Mouse (Mus musculus) forebrain, embryonic 12.5 days (tissue): ENCODE measurements around the gene Repin1. TPM values are rescaled to one million over a fixed set of nuclear protein-coding genes. Genes with fewer than 3 reads are reported as not detected.

Experiments used
- ATAC-seq: fragments of 200-750 bp; cut with Nextera tagmentation; 2 replicates; pipeline ENCODE4 v1.8.0; 2017; ENCODE audit warnings: moderate TSS enrichment; ENCODE audit not compliant: low FRiP score
- H3K27ac ChIP-seq: fragments of 300-500 bp; sonication (generic); 2 replicates; pipeline ENCODE4 v1.5.1; 2016; ENCODE audit warnings: mild to moderate bottlenecking
- H3K27me3 ChIP-seq: fragments of 300-500 bp; sonication (generic); 2 replicates; pipeline ENCODE4 v1.6.1; 2016; ENCODE audit warnings: mild to moderate bottlenecking
- H3K36me3 ChIP-seq: fragments of 300-500 bp; sonication (generic); replicated peaks from 2 replicates; pipeline ENCODE4 v1.6.1; 2016; ENCODE audit warnings: mild to moderate bottlenecking
- H3K4me1 ChIP-seq: fragments of 300-500 bp; sonication (generic); 2 replicates; pipeline ENCODE4 v1.6.1; 2016
- H3K4me2 ChIP-seq: fragments of 300-500 bp; sonication (generic); 2 replicates; pipeline ENCODE4 v1.6.1; 2016; ENCODE audit warnings: mild to moderate bottlenecking, moderate library complexity
- H3K4me3 ChIP-seq: fragments of 300-500 bp; sonication (generic); replicated peaks from 2 replicates; pipeline ENCODE4 v1.5.1; 2016; ENCODE audit warnings: mild to moderate bottlenecking
- H3K9ac ChIP-seq: fragments of 300-500 bp; sonication (generic); 2 replicates; pipeline ENCODE4 v1.6.1; 2016; ENCODE audit warnings: mild to moderate bottlenecking
- H3K9me3 ChIP-seq: fragments of 300-500 bp; sonication (generic); 2 replicates; pipeline ENCODE4 v1.6.1; 2016
- WGBS: fragments of 180-500 bp; shearing (Covaris S2); methylation state at CpG from one replicate; pipeline ENCODE4 v1.1.7; 2016; 5-methylcytosine and 5-hydroxymethylcytosine counted together
- polyA plus RNA-seq: library from polyadenylated mRNA; unstranded; fragments of >200 nt; fragmentation: Nextera tagmentation; extraction: Ambion mirVana; gene quantifications from 2 replicates; pipeline ENCODE4 v1.2.1, GENCODE M21; 2016

Gene Repin1
- polyA plus RNA-seq, 1 experiment from 2014 or later = 46.7 TPM

DNA sequence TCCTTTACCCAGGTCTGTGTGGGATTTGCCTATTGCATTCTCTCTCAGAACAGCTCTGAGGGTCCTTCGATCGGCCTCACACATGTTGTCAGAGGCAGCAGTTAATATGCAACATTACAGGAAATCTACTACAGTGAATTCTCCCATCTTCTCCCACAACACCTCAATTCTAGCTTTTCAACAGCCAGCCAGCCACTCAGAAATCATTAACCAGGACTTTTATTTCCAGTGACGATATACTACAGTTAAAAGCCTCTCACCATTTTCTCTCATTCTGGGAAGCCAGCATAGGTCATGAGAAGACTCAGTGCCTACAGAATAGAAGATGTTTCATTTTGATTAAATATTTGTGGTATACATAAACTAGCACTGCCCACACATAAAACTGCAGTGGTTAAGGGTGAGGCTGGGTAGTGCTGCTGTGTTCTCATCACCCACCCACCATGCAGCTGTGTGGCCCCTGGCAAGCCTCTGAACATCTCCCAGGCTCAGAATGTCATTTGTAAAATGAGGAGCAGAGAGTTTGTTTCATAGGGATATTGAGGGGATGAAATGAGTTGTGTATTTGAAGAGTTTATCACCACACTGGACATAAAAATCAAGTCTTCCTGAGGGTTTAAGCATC lies 2.4 kb upstream of the Repin1 start:
- no peak overlapping the region for H3K9ac ChIP-seq
- H3K36me3 ChIP-seq = peaks cover 12% of the 10 kb centered on the region
- H3K27me3 ChIP-seq = no peaks in the 10 kb centered on the region
- no peak overlapping the region for H3K4me3 ChIP-seq
- no peak for ATAC-seq
- 83% methylated on average over 3 of the region's 3 CpGs for WGBS
- no peak overlapping the region for H3K4me2 ChIP-seq
- no peak overlapping the region for H3K27ac ChIP-seq
- peaks cover 18% of the 10 kb centered on the region for H3K4me1 ChIP-seq
- peaks cover 5% of the 10 kb centered on the region for H3K9me3 ChIP-seq

DNA sequence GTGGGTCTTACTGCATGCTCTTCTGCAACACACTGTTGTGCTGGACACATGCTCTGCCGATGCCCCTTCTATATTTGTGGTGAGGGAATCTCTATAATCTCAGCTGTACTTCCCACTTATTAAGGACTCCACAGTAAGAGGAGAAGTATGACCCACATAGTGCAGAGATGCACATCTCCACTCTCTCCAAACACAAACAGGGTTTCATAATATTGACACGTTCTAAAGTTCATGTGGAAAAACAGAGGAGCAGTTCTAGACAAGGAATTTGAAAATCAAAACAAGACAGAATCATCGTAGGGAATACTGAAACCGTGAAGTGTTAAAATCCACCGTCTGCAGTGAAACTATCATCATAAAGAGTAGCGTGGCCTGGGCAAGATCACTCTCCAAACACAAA lies 1.8 kb upstream of the Repin1 start:
- Histone ChIP-seq H3K9me3 (peaks cover 10% of the 10 kb centered on the region), H3K4me2 (no peak overlapping the region), H3K36me3 (peaks cover 17% of the 10 kb centered on the region), H3K27ac (no peak overlapping the region), H3K4me1 (peaks cover 18% of the 10 kb centered on the region), H3K27me3 (no peaks in the 10 kb centered on the region), H3K4me3 (no peak overlapping the region), H3K9ac (no peak overlapping the region)
- no peak for ATAC-seq
- WGBS = 93% methylated on average over 6 of the region's 6 CpGs

DNA sequence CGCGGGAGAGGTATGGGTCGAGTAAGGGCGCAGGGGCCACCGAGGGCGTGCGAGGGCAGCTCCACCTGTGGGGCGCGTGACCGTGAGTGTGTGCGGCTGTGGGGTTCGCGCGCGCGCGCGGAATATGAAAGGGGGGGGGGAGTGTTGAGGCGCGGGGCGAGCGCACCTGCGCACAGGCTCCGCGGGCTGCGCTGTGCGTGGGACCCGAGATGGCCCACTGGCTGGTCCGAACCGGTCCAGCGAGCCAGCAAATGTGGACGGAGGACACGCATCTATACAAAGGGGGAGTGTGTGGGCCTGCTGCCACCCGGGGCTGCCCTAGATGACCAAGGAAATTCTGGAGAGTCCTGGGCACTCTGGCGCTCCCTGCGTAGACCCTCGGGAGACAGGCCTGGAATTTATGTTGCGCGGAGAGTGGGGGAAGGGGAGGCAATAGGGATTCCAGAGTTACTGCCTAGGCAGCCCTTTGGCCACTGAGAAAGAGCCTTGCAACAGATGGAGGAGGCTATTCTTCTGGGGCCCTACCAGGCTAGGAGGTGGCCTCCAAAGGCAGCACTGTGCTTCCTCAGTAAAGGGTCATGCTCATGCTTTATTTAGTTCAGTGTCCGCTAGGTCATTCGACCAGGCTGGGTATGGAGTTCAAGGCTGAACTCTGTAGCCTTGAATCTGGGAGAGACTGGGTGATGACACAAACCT lies 508 bp downstream of the Repin1 start:
- Histone ChIP-seq H3K36me3 (peaks cover 41% of the 10 kb centered on the region), H3K4me3 (peak overlapping the region; percentile 80), H3K9ac (peak overlapping the region; percentile 92)

DNA sequence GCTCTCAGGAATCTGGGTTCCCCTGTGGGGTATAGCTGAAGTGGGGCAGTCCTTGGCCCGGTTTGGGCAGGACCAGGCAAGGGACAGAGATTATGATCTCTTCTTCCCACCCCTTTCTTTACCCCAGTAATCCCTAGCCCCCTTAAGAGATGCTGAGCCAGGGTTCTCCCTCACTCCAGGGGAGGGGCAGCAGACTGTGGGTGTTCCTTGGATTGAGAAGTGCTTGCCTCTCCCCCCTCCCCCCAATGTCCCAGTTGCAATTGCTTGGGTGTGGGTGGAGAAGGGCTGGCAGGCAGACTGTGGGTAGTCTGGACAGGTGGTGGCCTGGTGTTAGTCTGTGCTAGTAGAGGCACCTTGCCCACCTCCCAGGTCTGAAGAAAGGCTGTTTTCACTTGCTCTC lies 1.6 kb downstream of the Repin1 start:
- peaks cover 18% of the 10 kb centered on the region for H3K4me1 ChIP-seq
- H3K27ac ChIP-seq = no peak overlapping the region
- peaks cover 51% of the 10 kb centered on the region for H3K36me3 ChIP-seq
- peak overlapping the region; percentile 80 for H3K4me3 ChIP-seq
- H3K27me3 ChIP-seq = no peaks in the 10 kb centered on the region
- H3K4me2 ChIP-seq = peak overlapping the region; percentile 70
- H3K9me3 ChIP-seq = peaks cover 21% of the 10 kb centered on the region
- no peak for ATAC-seq
- 43% methylated on average over 1 of the region's 1 CpGs for WGBS
- H3K9ac ChIP-seq = no peak overlapping the region

More for the DNA sequence above, 508 bp downstream of the Repin1 start:
- Histone ChIP-seq H3K9me3 (peaks cover 21% of the 10 kb centered on the region), H3K27me3 (no peaks in the 10 kb centered on the region), H3K27ac (peak overlapping the region; percentile 86), H3K4me1 (peaks cover 18% of the 10 kb centered on the region), H3K4me2 (peak overlapping the region; percentile 70)
- 2% methylated on average over 38 of the region's 41 CpGs for WGBS
- peak; percentile 68 for ATAC-seq

DNA sequence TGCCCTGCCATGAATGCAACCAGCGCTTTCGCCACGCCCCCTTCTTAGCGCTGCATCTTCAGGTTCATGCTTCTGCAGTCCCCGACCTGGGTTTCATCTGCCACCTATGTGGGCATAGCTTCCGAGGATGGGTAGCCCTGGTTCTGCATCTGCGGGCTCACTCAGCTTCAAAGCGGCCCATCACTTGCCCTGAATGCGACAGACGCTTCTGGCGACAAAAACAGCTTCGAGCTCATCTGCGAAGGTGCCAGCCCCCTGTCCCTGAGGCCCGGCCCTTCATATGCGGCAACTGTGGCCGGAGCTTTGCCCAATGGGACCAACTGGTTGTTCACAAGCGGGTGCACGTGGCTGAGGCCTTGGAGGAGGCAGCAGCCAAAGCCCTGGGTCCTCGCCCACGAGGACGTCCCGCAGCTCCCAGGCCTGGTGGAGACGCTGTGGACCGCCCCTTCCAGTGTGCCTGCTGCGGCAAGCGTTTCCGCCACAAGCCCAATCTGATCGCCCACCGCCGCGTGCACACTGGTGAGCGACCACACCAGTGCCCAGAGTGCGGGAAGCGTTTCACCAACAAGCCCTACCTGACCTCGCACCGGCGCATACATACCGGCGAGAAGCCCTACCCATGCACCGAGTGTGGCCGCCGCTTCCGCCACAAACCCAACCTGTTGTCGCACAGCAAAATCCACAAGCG lies 3.0 kb downstream of the Repin1 start:
- Histone ChIP-seq H3K4me2 (no peak overlapping the region), H3K27ac (no peak overlapping the region), H3K4me1 (peaks cover 27% of the 10 kb centered on the region), H3K4me3 (no peak overlapping the region), H3K27me3 (no peaks in the 10 kb centered on the region), H3K9me3 (peaks cover 21% of the 10 kb centered on the region), H3K9ac (no peak overlapping the region), H3K36me3 (peaks cover 51% of the 10 kb centered on the region)
- ATAC-seq = no peak
- 97% methylated on average over 45 of the region's 45 CpGs for WGBS

DNA sequence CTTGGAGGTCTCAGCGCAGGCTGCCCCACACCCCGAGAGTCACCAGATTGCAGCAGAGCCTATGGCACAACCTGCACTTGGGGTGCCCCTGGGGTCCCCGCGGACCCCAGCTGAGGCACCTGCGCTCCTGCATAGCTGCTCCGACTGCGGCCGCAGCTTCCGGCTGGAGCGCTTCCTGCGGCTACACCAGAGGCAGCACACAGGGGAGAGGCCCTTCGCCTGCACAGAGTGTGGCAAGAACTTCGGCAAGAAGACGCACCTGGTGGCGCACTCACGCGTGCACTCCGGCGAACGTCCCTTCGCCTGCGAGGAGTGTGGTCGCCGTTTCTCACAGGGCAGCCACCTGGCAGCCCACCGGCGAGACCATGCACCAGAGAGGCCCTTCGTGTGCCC lies 3.5 kb downstream of the Repin1 start:
- WGBS = 95% methylated on average over 27 of the region's 27 CpGs
- Histone ChIP-seq H3K27me3 (no peaks in the 10 kb centered on the region), H3K27ac (no peak overlapping the region), H3K9me3 (peaks cover 21% of the 10 kb centered on the region), H3K4me3 (no peak overlapping the region), H3K9ac (no peak overlapping the region), H3K36me3 (peaks cover 51% of the 10 kb centered on the region), H3K4me1 (peaks cover 27% of the 10 kb centered on the region), H3K4me2 (no peak overlapping the region)
- no peak for ATAC-seq

DNA sequence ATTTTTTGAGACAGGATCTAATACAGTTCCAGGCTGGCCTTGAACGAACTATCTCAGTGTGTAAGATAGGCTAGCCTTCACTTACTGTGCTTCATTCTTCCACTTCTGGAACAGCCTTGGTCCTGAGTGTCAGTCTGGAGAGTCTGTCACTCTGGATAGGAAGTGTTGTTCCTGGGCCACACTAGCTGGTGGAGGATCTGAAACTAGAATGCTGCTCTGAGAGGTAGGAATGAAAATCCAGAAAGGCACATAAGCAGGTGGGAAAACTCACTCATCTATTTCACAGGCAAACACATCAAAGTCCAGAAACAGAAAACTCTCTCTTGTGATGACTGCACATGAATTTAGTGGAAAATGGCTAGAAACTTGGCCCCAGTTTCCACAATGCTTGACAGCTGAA lies 6.9 kb downstream of the Repin1 start:
- Histone ChIP-seq H3K4me2 (no peak overlapping the region), H3K9me3 (peaks cover 21% of the 10 kb centered on the region), H3K36me3 (peaks cover 46% of the 10 kb centered on the region), H3K4me1 (peaks cover 18% of the 10 kb centered on the region), H3K4me3 (no peak overlapping the region), H3K27me3 (no peaks in the 10 kb centered on the region), H3K9ac (no peak overlapping the region), H3K27ac (peak overlapping the region; percentile 85; the same call in 1 of the 2 replicates)
- WGBS = 92% methylated on average over 1 of the region's 1 CpGs
- no peak for ATAC-seq

DNA sequence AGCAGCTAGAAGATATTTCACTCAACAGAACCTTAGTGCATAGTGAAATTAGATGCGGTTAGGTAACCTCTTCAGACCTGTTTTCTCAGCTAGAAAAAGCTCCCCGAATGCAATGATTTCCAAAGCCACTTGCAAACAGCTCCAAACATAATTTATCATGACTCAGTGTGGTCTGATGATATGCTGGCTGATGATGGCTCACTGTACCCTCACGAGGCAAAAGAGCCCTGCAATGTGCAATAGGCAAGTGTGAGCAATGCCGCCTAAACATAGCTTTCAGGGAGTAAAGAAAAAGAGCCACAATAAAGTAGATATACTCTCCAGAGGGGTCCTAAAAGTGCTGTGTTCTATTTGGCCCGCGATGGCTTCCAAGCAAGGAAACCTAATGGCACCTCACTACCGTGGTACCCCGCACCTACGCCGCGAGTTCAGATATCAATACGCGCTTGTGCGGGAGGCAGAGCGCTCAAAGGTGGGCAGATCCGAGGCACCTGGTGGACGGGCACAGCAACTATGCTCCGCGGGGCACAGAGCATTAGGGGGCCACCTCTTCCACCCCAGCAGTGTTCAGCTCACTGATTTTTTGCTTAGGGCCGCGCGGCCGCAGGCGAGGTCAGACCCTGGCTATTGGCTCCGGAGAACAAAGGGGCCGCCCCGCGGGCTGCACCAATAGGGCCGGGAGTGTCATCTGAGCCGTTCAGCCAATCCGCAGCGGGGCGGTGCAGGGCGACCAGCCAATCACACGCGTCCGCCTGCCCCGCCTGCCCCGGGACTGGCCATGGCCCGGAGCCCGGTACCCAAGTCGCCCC lies 7.8 kb downstream of the Repin1 start, which contains the start of gene Zfp775:
Gene Zfp775 (plus strand): TSS at position 793 of the 809 bp plus-strand sequence.
- Histone ChIP-seq H3K36me3 (peaks cover 37% of the 10 kb centered on the region), H3K4me3 (peak within 1 kb of the TSS; percentile 72), H3K9me3 (peaks cover 15% of the 10 kb centered on the region), H3K9ac (peak within 1 kb of the TSS; percentile 82), H3K4me2 (peak within 1 kb of the TSS; percentile 90), H3K4me1 (peaks cover 18% of the 10 kb centered on the region), H3K27ac (peak within 1 kb of the TSS; percentile 85), H3K27me3 (no peaks in the 10 kb centered on the region)
- peak; percentile 99 for ATAC-seq
- WGBS = 4% methylated on average over 42 of the region's 42 CpGs

DNA sequence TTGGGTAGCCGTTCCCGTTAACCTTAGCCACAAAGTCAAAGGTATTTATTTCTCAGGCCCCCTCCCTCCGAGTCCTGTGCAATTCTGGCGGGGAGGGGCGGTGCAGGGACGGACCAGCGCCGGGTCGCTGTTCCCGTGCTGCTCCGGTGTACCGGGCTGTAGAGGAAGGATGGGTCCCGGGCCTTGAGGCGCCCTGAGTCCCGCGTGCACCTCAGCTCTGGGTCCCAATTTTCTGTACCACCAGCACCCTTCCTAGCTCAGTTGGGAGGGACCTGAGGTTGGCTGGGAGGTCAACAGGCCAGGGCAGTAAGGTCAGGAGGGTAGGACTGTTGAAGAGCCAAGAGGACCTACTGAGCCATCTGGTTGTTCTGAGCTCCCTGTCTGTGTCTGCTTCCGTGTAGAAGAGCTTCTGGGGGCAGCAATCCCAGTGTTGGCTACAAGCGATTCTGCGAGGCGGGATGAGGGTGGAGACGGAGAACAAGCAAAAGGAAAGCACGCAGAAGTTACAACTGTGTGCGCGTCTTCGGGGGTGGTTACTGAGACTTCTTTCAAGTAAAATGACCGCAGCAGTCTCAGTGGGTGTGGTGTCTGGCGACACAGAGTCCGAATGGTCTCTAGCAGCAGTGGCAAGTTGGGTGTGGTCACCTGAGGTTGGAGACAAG lies 8.5 kb downstream of the Repin1 start:
- peaks cover 30% of the 10 kb centered on the region for H3K36me3 ChIP-seq
- 1% methylated on average over 28 of the region's 28 CpGs for WGBS
- H3K27ac ChIP-seq = peak overlapping the region; percentile 80
- H3K4me1 ChIP-seq = peaks cover 18% of the 10 kb centered on the region
- H3K27me3 ChIP-seq = no peaks in the 10 kb centered on the region
- H3K4me3 ChIP-seq = peak overlapping the region; percentile 72
- peak overlapping the region; percentile 82 for H3K9ac ChIP-seq
- peak; percentile 84 for ATAC-seq
- peaks cover 7% of the 10 kb centered on the region for H3K9me3 ChIP-seq
- H3K4me2 ChIP-seq = peak overlapping the region; percentile 90

DNA sequence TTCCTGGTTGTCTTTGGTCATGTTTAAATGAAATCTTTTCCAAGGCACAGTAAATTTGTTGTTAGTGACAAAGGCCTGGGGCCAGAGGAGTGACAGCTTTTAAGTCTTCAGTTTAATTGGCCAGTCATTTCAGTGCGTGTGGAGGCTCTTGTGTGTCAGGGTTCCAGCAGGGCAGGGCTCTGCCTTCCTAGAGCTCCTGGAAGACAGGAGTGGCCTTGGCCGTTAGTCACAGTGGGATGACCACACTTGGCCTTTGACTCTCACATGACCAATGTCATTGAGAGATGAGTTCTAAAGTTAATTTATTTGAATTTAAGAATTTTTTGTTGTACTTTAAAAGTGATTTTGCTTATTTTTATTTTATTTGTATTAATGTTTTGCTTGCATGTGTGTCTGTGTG lies 14.4 kb downstream of the Repin1 start:
- H3K27ac ChIP-seq = no peak overlapping the region
- H3K9ac ChIP-seq = no peak overlapping the region
- no peaks in the 10 kb centered on the region for H3K9me3 ChIP-seq
- H3K36me3 ChIP-seq = peaks cover 5% of the 10 kb centered on the region
- no peaks in the 10 kb centered on the region for H3K27me3 ChIP-seq
- H3K4me1 ChIP-seq = no peaks in the 10 kb centered on the region; the same call in 1 of the 2 replicates
- WGBS = 71% methylated on average over 2 of the region's 2 CpGs
- no peak overlapping the region for H3K4me2 ChIP-seq
- H3K4me3 ChIP-seq = no peak overlapping the region
- no peak for ATAC-seq

DNA sequence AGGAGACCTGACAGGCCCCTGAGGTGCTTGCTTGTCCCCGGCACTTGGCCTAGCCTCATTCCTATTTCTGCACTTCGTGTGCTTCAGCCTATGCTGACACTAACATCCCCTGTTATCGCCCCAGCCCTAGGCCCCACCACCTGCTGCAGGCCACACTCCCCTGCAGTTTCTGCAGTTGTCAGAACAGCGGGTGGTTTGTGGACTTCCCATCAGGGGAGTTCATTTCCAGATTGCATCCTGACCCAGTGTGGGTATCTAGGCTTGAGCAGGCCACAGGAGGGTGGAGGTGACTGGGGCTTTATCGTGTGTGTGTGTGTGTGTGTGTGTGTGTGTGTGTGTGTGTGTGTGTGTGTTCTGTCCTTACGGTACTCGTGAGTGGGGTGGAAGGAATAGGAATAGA lies 15.8 kb downstream of the Repin1 start:
- H3K27me3 ChIP-seq = no peaks in the 10 kb centered on the region

More for the DNA sequence above, 15.8 kb downstream of the Repin1 start:
- H3K36me3 ChIP-seq = peaks cover 18% of the 10 kb centered on the region
- no peak overlapping the region for H3K27ac ChIP-seq
- ATAC-seq = no peak
- 78% methylated on average over 7 of the region's 7 CpGs for WGBS
- H3K9me3 ChIP-seq = no peaks in the 10 kb centered on the region
- no peak overlapping the region for H3K4me2 ChIP-seq
- no peak overlapping the region for H3K4me3 ChIP-seq
- H3K4me1 ChIP-seq = no peaks in the 10 kb centered on the region; the same call in 1 of the 2 replicates
- H3K9ac ChIP-seq = no peak overlapping the region
